Mouse (Mus musculus) adrenal gland, adult 8-10 months (tissue): ENCODE results near the gene Gm7361. TPM values are rescaled to one million over a fixed set of nuclear protein-coding genes. Genes with fewer than 3 reads are reported as not detected.
"Not testable (repeated sequence)": the region's sequence is repeated elsewhere in the genome, so short reads cannot be mapped to it uniquely, and the experiment has no call there.

Experiments
- DNase-seq: peaks from one replicate; pipeline ENCODE4 v3.0.0; 2022
- total RNA-seq, 4 experiments: library from RNA; stranded (reverse); gene quantifications; 2 replicates each; pipeline ENCODE4 v1.2.4; 2022

Gm7361 gene
- under 1 TPM; 0.18 to 0.66 (median 0.28) TPM for total RNA-seq

- DNase-seq: not testable (repeated sequence)
These were observed at the start of gene Gm7361 for GRCm38 (mm10) chr5:26257391-26257790. TSS of gene Gm7361 (plus strand) at chr5:26257691.

DNA sequence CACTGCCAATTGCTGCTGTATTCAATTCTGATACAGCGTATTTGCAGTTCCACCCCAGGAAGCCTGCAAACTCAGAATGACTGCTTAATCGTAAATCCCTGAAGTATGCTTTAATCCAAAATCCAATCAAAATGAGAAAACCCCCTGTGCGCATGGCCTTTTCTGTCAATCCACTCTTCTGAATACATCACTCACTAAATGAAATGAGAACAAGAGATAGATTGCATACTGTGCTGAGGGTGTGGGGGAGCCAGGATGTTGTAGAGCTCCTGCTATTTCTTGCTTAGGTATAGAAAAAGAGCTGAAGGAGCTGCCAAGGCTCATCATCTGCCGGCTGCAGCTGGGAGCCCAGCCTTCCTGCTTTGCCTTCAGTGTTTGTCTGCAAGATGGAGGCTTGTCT, 46.5 kb upstream of the Gm7361 start:
- no peak for DNase-seq

- DNase-seq: no peak
These were observed 35.4 kb upstream of the Gm7361 start for GRCm38 (mm10) chr5:26222076-26222475.

- DNase-seq: peak; percentile 4
These were observed 9.2 kb downstream of the Gm7361 start for GRCm38 (mm10) chr5:26266656-26267055.

DNA sequence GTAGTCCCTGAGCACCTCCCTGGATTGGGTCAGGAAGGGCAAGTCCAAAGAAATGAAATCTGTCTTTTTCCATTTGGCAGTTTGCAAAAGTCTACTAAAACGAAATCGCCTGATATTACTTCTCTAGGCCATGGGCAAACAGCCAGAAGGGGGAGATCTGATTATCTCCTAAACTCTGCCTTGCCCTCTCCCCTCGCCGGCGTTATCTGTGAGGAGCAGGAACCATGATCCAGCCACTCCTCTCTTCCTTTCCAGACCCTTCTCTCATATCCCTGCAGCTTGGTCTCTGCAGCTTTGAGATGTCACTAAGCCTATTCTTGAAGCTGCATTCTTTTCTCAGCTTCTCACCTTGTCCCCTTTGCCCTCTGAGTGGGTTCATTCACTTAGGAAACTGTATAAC, 22.9 kb downstream of the Gm7361 start:
- no peak for DNase-seq

DNA sequence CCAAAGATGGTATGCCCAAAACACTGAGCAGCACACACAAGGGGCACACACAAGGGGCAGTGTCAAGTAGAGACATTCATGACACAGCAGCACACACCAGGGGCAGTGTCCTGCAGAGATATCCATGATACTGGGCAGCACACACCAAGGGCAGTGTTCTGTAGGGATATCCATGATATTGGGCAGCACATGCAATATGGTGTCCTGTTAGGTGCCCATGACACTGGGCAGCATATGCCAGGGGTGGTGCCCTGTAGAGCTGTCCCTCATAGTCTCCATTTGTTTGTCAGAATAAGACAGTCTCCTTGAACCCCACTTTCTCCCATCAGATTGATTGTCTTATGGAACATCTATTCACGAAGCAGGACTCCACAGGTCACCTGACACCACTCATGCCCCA, 24.2 kb downstream of the Gm7361 start:
- no peak for DNase-seq

- DNase-seq: peak; percentile 26
These were observed 24.8 kb downstream of the Gm7361 start for GRCm38 (mm10) chr5:26282282-26282681.

DNA sequence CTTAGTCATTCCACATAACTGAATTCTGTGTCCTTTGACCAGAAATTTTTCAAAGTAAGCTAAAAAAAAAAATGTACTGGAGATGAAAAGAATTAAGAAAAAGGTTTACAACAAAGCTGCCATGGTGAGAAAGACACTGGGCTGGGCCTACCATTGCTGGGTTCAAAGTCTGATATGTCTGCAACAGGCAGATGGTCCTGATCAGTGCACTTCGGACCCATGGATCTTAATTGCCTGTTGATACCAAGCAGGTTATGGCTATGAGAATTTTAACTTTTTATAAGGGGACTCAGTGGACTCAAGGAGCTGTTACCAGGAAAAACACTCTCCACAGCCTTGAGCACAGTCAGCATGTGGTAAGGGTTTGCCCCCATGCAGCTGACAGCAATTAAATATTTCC, 25.9 kb downstream of the Gm7361 start:
- DNase-seq: no peak

DNA sequence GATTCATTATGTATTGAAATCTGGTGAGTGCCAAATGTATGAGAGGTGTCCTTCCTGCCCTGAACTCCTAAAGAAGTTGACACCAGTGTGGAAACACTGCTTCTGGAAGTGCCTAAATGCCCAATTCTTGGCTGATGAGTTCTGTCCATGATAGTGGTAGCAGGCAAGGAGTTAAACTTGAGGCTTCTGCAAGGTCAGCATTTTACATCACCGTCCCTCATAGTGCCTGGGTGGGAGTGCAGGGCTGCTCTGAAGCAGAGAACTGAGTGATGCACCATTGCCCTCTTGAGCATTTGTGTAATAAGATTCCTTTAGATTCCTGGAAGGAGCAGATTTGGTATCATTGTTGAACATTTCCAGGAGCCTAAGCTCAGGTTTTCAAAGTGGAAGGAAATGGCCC, 34.1 kb downstream of the Gm7361 start:
- no peak for DNase-seq

- DNase-seq: no peak
These were observed 35.8 kb downstream of the Gm7361 start for GRCm38 (mm10) chr5:26293258-26293657.

Other genes with a start within 250 kb of the Gm7361 start
- gene Gm5862, start 234.8 kb upstream of the Gm7361 start, total RNA-seq: not detected
- under 1 TPM in 1 of 4 experiments, not detected in 3; 0.20 TPM for gene Speer4a, start 218.1 kb upstream of the Gm7361 start, total RNA-seq
- under 1 TPM in 1 of 4 experiments, not detected in 3; 0.10 TPM for gene Gm7347, start 199.1 kb upstream of the Gm7361 start, total RNA-seq
- not detected for gene Gm10471, start 168.4 kb upstream of the Gm7361 start, total RNA-seq
- under 1 TPM in 1 of 4 experiments, not detected in 3; 0.10 TPM for gene 5031410I06Rik, start 152.3 kb upstream of the Gm7361 start, total RNA-seq
- gene Gm10220, start 136.3 kb upstream of the Gm7361 start, total RNA-seq: not detected